Mouse (Mus musculus): Measurements from ENCODE around the gene Ric8a.

DNA sequence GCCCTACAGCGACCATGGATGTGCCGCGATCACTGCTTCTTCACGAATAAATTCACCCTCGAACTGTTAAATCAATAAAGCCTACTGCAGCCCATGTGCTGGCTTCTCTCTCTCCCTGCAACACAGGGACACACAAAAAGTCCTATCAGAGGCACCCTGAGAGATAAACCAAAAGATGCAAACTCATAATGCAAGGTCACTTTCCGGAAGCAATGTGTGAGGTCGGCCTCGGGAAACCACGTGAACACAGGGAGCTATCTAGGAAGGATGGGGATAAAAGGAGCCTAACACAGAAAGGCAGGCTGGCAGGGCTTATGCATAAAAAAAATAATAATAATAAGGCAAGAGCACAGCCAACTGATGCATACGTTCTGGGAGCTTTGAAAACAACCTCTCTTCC is 10.1 kb upstream of the Ric8a start:
- TF ChIP-seq POLR2A (IDR thresholded peaks at IDR 0.05; ENCODE audit: borderline replicate concordance, insufficient read depth, low read length), result no peak
- TF ChIP-seq CTCF (IDR thresholded peaks at IDR 0.05; ENCODE audit: borderline replicate concordance, insufficient read depth, low read depth, low read length), result no peak
